Mouse (Mus musculus) bone marrow, adult 2 months (tissue): ENCODE measurements around the gene Onecut1. TPM values are rescaled to one million over a fixed set of nuclear protein-coding genes. Genes with fewer than 3 reads are reported as not detected.

Experiments
- H3K27ac ChIP-seq: fragments of 200-500 bp; 2 replicates; pipeline ENCODE4 v1.5.1; 2012; ENCODE audit warnings: low read depth, mild to moderate bottlenecking, control low read depth, inconsistent platforms, low read length; ENCODE audit not compliant: control insufficient read depth, poor library complexity, insufficient read depth
- H3K4me1 ChIP-seq: fragments of 200-500 bp; 2 replicates; pipeline ENCODE4 v1.6.1; 2011; ENCODE audit warnings: low read length; ENCODE audit not compliant: control insufficient read depth, insufficient read depth
- H3K4me3 ChIP-seq: fragments of 200-500 bp; replicated peaks from 2 replicates; pipeline ENCODE3; 2011; ENCODE audit warnings: mild to moderate bottlenecking, low read depth, low read length, control low read depth; ENCODE audit not compliant: control insufficient read depth
- CTCF ChIP-seq: fragments of 200-500 bp; IDR thresholded peaks from 2 replicates; pipeline ENCODE4 v1.5.1; 2011; ENCODE audit warnings: low read length, control low read depth; ENCODE audit not compliant: control insufficient read depth, insufficient read depth
- POLR2A ChIP-seq: fragments of 200-500 bp; IDR thresholded peaks from 2 replicates; pipeline ENCODE4 v1.6.1; 2011; ENCODE audit warnings: low read depth, mild to moderate bottlenecking, control low read depth, low read length, borderline replicate concordance; ENCODE audit not compliant: control insufficient read depth
- WGBS: fragments of 180-500 bp; shearing (Covaris S2); methylation state at CpG from one replicate; pipeline ENCODE4 v1.1.7; 2018; 5-methylcytosine and 5-hydroxymethylcytosine counted together
- polyA plus RNA-seq: library from polyadenylated mRNA; stranded (reverse); fragments of >200 nt; gene quantifications from 2 replicates; pipeline ENCODE4 v1.2.4, GENCODE M21; 2011; ENCODE audit warnings: low replicate concordance; ENCODE audit not compliant: missing spikeins, insufficient read depth, insufficient read length

Onecut1 gene
- polyA plus RNA-seq, 1 experiment, result not detected

DNA sequence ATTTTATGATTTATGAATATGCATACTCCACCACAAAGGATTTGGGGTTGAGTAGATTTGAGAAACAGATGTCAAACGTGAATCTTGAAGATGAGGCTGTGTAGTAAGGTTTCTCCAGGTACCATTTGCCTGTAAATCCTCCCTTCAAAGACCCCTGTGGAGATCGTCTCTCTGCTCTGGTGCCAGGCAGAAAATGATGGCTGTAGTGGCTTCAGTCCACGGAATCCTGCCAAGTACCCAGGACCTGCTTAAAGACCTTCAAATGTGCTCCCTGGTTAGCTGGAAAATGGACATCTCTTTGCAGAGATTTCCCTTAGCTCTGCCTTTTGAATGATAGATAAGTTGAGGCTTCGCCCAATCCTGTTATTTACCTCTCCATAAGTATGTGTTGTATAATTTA, 26.1 kb downstream of the Onecut1 start:
- no peaks in the 10 kb centered on the region for H3K4me1 ChIP-seq
- TF ChIP-seq CTCF, result no peak
- TF ChIP-seq POLR2A, result no peak
- H3K27ac ChIP-seq, result no peak overlapping the region
- H3K4me3 ChIP-seq, result no peak overlapping the region
- WGBS, result 58% methylated on average over 4 of the region's 4 CpGs

DNA sequence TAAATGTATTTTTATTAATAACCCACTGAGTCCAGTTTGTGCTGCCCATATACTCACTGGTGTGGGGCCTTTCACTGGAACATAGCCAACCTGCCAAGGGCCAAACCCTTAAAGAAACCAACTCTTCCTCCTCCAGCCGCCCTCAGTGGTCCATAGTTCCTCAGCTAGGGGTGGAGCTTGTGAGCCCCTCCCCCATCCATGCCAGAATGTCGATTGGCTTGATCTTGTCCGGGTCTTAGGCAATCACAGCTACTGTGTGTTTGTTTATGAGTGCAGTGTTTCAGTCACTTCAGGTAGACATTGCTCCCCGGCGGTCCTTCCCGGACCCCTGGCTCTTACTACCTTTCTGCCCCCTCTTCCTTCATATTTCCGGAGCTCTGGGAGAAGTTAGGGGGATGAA, 35.0 kb downstream of the Onecut1 start:
- no peak overlapping the region for H3K4me3 ChIP-seq
- 77% methylated on average over 7 of the region's 7 CpGs for WGBS
- H3K4me1 ChIP-seq, result no peaks in the 10 kb centered on the region
- TF ChIP-seq POLR2A, result no peak
- H3K27ac ChIP-seq, result no peak overlapping the region

DNA sequence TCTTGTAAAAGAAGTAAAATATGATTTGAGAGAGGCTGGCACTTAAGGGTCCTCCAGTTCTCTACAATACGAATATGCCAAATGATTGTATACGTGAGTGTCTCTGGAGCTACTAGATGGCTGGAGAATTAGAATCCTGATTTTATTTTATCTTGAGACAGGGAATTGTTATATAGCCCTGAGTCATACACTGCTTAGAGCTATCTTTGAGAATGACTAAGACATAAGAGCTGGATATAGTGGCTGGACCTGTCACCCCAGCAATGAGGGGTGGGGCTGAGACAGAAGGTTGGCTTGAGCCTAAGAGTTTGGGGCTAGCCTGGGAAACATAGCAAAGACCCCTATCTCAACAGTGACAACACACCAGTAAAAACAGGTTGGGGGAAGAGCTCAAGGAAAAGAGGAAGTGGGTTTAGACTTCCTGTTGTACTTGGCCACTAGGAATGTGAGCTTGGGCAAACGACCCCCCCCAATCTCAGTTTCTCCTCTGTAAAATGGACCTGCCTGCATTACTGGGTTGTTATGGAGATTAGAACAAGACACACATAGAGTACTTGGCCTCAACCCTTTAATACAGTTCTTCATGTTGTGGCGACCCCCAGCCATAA, 35.8 kb downstream of the Onecut1 start:
- 59% methylated on average over 4 of the region's 4 CpGs for WGBS
- TF ChIP-seq POLR2A (no peak), CTCF (no peak)
- Histone ChIP-seq H3K27ac (no peak overlapping the region), H3K4me1 (no peaks in the 10 kb centered on the region), H3K4me3 (no peak overlapping the region)

DNA sequence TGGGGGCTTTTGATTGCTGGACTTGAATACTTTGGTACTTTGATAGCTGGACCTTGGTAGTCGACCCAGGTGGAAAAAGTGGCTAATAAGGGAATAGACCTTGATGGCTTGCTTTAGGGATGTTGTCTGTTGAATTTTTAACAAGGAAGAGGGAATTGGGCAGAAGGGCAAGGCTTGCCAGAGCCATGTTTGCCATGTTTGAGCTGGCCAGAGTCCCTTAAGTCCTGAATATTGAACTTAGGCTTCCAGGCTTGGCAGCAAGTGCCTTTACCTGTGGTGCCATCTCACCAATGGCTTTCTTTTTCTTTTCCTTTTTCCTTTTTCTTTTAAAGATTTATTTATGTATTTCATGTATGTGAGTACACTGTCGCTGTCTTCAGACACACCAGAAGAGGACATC, 38.4 kb downstream of the Onecut1 start:
- no peak for TF ChIP-seq CTCF
- no peak for TF ChIP-seq POLR2A
- Histone ChIP-seq H3K4me1 (no peaks in the 10 kb centered on the region), H3K27ac (no peak overlapping the region), H3K4me3 (no peak overlapping the region)
- 84% methylated on average over 2 of the region's 2 CpGs for WGBS

DNA sequence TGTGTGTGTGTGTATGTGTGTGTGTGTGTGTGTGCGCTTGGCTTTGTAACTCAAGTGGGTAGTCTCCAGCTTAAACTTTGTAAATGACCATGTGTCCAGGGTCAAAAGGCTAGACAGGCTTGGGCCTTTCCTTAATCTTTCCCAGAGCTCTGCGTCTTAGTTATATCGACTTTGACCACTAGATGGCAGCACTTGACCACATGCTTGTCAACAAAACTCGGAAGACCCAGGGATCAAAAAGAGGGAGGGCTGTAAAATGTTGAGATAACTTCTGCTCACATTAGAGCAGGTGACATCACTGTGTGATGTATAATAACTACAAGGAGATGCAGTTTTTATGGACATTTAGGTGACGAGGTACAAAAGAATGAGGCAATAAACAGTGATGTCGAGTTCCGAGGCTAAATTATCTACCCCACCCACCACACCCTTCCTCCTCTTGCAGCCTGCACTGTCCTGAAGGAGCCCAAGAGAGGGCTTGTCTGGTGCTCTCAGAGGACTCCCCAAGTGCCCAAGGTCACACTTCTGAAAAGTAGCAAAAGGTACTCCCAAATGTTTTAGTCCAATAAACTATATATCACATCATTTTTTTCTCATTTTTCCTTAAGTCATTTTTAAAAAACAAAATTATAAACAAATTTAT, 43.3 kb downstream of the Onecut1 start:
- H3K27ac ChIP-seq, result no peak overlapping the region
- 7% methylated on average over 7 of the region's 7 CpGs for WGBS
- H3K4me1 ChIP-seq, result no peaks in the 10 kb centered on the region; the same call in 1 of the 2 replicates
- TF ChIP-seq CTCF (peak; percentile 44; the same call in 1 of the 2 replicates), POLR2A (no peak)
- H3K4me3 ChIP-seq, result no peak overlapping the region

DNA sequence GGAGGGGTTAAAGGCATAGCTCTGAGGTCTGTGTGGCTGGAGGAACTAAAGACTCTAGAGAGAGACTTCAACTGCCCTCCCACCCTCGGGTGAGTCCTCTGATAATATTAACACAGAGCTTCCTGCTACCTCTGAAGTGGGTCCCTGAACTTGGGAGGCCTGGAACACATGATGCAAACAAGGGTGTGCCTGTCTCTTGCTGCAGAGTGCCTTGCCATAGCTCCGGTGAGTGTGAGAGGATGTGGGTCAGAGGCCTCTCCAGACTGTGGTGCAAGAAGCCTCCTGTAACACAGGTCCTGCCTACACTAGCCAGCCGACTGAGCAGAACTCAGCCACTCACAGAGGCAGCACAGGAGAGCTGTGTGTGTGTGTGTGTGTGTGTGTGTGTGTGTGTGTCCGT, 45.2 kb downstream of the Onecut1 start:
- no peak overlapping the region for H3K4me3 ChIP-seq
- 11% methylated on average over 4 of the region's 4 CpGs for WGBS
- no peak overlapping the region for H3K27ac ChIP-seq
- TF ChIP-seq POLR2A (no peak), CTCF (no peak)
- H3K4me1 ChIP-seq, result no peaks in the 10 kb centered on the region; the same call in 1 of the 2 replicates

DNA sequence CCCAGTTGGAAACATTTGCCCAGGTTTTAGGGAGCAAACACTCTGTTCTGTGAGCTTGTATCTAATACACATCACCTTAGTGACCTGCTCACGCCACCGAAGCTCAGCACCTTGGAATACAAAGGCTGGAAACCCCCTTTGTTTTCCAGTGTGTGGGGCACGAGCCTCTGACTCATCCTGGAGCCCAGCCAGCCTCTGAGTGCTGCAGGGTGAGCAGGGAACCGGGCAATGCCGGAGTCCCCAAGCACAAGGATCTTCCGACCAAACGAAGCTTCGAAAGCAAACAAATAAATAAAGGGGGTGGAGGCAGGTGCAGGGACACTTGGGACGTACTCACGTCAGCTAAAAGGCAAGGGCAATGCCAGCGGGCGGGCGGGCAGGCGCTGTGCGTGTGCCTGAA, 47.5 kb downstream of the Onecut1 start:
- Histone ChIP-seq H3K27ac (no peak overlapping the region), H3K4me1 (no peaks in the 10 kb centered on the region; the same call in 1 of the 2 replicates), H3K4me3 (no peak overlapping the region)
- TF ChIP-seq POLR2A (no peak), CTCF (no peak)
- 78% methylated on average over 15 of the region's 15 CpGs for WGBS

DNA sequence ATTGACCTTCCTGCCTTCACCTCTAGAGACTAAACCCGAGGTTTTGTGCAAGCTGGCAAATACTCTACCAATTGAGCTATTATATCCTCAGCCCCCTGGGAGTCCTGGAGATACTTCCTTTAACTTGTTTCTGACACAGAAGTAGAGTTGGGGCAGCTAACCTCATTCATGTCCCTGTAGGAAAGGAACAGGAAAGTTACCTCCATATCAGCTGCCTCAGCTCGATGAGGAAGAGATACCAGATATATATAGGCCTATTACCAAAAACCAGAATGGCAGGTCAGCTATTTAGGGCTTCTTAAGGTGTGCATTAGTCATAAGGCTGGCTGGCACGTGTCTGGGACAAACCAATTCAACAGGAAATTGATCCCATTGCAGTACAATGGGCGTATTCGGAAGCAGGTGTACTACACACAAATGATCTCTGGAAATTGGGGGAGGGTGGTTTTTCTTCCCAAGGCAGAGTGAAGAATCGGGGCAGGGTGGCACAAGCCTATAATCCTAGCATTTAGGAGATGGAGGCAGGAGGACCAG, 48.6 kb downstream of the Onecut1 start:
- no peak overlapping the region for H3K27ac ChIP-seq
- H3K4me3 ChIP-seq, result no peak overlapping the region
- 71% methylated on average over 6 of the region's 6 CpGs for WGBS
- no peaks in the 10 kb centered on the region; the same call in 1 of the 2 replicates for H3K4me1 ChIP-seq
- TF ChIP-seq CTCF (no peak), POLR2A (no peak)
